Mouse (Mus musculus) brain, adult 2 months (tissue): ENCODE data around the gene Vmn1r195.
A peak's percentile ranks its signal among the peaks of the same experiment; 100 is the strongest.
"Not testable (repeated sequence)": the region's sequence is repeated elsewhere in the genome, so short reads cannot be mapped to it uniquely, and the experiment has no call there.

Source experiments
- DNase-seq: peaks from one replicate; pipeline ENCODE4 v3.0.0; 2011; ENCODE audit warnings: low read depth, low spot score

Gene Vmn1r195

DNA sequence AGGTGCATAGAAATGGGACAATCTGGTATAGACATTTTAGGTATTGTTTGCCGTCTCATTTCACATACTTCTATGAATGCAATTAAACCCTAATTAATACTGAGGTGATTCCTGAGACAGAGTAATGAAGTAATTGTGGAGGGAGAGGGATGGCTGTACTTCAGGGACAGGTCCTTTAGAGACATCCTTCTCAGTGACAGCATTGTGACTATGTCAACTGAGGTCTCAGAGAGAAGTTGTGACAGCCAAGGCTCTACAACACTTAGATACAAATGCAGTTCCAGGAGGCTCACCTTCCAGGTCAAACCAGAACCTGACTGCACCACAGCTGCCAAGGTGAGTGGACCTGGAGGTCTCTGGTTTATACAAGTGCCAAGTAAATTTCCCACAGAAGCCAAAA is at the start of gene Vmn1r195:
TSS of gene Vmn1r195 (plus strand) at position 301 of the 400 bp plus-strand sequence.
- not testable (repeated sequence) for DNase-seq

- not testable (repeated sequence) for DNase-seq
These were observed 47.3 kb upstream of the Vmn1r195 start, which contains the start of gene Vmn1r193 for GRCm38 (mm10) chr13:22223060-22223459. TSS of gene Vmn1r193 (minus strand) at chr13:22223160.

- DNase-seq = no peak
These were observed 26.4 kb upstream of the Vmn1r195 start, which contains the start of gene Vmn1r194 for GRCm38 (mm10) chr13:22243915-22244314. TSS of gene Vmn1r194 (plus strand) at chr13:22244215.

GRCm38 (mm10) chr13:22271721-22272120 is 1.4 kb downstream of the Vmn1r195 start:
- DNase-seq = no peak

- DNase-seq = peak; percentile 18
These were observed 14.3 kb downstream of the Vmn1r195 start for GRCm38 (mm10) chr13:22284578-22284977.

GRCm38 (mm10) chr13:22289620-22290019 is 19.3 kb downstream of the Vmn1r195 start, which contains the start of gene Vmn1r196:
TSS of gene Vmn1r196 (plus strand) at chr13:22289920.
- no peak for DNase-seq

GRCm38 (mm10) chr13:22308075-22308474 is 37.8 kb downstream of the Vmn1r195 start:
- not testable (repeated sequence) for DNase-seq

DNA sequence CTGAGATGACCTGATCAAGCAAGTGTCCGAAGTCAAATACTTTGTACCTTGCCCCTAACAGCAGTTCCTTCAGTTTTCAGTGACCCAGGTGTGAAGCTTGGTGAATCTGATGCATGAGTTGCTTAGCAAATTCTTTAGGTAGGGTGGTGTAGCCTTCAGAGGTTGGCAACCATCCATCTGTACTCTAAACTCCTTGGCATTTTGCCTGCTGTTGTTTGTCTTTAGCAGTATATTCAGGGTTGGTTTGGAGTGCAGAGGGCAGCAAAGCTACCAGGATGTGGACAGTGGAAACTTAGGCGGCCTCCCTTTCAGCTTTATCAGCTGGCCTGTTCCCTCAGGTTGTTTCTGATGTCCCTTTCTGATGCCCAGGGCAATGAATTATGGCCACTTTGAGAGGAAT is 45.0 kb downstream of the Vmn1r195 start:
- no peak for DNase-seq

DNA sequence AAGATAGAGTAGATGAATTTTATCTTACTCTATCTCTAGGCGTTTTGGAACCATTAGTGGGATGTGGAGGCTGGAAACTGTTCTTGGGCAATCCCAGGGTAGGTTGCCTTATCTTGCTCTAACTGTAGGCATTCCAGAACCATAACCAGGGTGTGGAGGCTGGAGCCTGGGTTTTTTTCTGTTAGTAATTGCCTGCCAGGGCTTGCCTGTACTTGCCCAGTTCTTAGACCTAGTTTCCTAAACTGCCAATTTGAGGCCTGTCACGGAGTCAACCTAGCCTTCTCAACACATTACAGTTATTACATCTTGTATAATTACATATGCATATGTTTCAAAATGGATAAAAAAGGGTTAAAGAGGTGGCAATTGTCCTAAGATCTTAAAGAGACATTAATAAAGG is 47.0 kb downstream of the Vmn1r195 start:
- DNase-seq = no peak

DNA sequence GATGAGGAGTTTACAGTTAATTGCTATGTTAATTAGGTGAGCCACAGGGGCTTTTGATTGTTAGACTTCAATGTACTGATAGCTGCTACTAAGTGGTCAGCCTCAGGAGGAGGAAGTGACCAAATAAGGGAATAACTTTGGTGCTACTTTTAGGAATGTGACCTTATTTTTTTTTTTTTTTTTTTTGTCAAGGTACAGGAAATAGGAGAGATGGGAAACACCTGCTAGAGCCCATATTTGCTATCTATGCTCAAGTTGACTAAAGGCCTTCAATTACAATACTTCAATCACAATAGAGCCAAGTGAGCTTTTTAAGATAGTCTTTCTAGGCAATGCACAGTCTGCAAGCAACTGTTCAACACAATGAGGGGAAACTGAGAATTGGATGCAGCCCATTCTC is 49.8 kb downstream of the Vmn1r195 start:
- DNase-seq = no peak

DNA sequence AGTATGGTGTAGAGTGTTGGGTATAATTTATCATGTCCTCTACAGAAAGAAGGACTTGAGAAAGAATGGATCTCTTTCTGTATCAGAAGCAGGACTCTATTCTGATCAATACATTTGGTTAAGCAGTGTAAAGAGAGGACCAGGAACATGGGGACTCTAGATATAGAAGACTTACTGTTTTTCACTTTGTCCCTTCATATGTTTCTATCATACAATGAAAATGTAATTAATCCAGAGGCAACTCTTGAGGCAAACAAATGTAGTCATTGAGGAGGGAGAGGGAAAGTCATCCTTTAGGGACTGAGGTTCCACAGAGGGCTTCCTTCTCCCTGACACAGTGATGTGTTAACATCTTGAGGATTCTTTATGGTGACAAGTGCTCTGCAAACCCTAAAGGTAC is 54.0 kb downstream of the Vmn1r195 start, which contains the start of gene Vmn1r197:
TSS of gene Vmn1r197 (plus strand) at position 301 of the 400 bp plus-strand sequence.
- no peak for DNase-seq
